Mouse (Mus musculus): ENCODE results near the gene Vps25.

Vps25 gene

DNA sequence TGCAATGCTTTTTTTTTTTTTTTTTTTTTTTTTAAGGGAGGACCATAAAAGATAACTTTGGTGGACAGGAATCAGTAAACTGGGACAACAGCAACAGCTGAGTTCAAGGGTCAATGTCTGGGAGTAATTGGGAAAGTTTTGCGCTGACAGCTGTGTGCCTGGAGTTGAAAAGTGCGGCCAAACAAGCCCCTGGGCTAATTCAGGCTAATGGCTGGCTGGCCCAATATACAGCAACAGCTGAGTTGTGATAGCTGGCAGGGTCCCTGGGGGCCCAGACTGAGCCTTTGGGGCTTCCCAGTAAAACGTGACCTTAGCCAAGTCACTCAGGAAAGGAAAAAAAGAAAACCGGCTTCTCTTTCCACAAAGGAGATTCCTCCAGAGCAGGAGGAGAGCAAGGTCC lies 8.4 kb upstream of the Vps25 start:
- DNase-seq (ENCODE audit: low read depth), result no peak

DNA sequence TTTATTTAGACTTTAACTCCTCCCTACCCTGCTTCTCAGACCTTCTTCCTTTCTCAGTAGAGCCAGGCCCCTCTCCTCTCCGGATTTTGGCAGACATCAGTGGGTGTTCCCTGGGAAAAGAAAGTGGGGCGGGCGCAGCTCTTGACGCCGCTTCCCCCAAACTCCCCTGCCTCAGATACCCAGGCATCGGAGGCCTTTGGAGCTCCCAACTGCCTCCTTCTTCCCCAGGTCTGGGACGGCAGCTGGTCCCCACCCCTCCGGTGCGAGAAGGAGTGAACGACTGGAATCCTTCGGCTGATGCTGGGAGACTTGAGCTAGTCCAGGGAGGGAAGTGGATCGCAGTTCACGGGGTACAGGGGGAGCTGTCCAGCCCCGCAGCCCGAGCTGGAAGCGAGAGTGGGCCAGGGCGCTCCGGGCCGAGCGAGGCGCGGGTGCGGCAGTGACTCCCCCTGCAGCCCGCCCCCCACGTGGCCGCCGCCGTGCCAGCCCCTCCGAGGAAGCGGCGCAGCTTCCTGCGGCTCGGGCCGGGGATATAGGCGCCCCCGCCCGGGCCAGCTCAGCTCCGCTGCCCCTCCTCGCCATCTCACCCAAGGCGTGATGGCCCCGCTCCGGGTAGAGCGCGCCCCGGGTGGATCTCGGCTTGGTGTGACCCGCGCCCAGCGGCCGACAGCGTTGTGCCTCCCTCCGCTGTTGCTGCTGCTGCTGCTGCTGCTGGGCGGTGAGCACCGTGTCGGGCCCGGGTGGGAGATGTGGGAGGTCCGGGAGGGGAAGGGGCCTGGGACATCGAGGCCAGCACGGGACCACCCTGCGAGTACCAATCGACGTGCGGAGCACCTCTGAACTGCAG lies 7.4 kb upstream of the Vps25 start, which contains the start of gene Ramp2:
Ramp2 (plus strand) TSS at position 174 of the 847 bp plus-strand sequence.
- DNase-seq (ENCODE audit: low read depth), result peak; percentile 36

DNA sequence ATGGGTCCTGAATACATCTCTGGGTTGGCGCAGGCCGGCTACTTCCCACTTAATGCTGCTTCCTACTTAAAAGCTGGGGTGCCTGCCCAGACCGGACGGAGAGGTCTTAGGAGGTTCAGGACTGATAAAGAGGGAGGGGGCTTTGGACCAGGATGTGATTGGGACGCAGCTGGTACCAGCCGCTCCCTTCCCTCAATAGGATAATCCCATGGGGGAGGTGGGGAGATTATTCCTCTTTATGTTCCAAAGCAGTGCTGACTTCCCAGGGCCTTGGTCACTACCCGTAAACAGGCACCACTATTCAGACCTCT lies 6.8 kb upstream of the Vps25 start:
- no peak for DNase-seq (ENCODE audit: low read depth)

DNA sequence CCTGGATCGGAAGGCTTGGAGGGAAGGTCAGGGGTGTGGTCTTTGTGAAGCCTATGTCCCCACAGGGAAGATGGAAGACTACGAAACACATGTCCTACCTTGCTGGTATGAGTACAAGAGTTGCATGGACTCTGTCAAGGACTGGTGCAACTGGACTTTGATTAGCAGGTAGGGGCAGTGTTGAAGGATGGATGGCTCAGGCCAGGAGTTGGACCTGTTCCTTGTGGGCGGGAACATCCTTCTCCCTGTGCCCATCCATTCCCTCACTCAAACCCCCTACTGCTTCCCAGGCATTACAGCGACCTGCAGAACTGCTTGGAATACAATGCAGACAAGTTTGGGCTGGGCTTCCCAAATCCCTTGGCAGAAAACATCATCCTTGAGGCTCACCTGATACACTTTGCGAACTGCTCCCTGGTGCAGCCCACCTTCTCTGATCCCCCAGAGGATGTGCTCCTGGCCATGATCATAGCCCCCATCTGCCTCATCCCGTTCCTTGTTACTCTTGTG lies 5.9 kb upstream of the Vps25 start:
- peak; percentile 10 for DNase-seq (ENCODE audit: low read depth)

DNA sequence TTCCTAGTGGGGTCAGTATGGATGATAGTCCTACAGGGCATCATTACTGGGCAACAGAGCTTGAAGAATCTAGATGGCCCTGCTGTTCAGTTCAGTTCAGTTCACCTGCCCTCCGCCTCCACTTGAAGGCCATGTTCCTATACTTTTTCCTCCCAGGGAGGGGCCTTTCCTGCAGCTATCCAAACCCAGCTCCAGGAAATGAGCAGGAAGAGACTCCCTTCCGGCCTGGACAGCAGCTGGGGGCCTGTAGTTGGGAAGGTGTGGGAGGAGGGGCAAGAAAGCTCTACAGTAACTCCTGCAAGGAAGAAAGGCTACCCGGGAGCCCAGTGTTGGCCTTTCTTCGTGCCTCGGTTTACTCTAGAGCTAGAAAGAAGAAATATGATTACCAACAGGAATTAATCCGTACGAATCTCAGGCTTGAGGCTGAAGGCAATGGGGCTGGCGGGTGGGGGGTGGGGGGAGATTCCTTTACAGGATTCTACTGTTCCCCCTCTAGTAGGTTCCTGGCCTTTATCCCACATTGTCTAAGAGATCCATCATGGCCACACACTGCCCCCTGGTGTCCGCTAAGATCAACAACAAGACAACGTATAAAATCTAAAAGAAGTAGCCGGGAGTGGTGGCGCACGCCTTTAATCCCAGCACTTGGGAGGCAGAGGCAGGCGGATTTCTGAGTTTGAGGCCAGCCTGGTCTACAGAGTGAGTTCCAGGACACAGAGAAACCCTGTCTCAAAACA lies 5.1 kb upstream of the Vps25 start:
- DNase-seq (ENCODE audit: low read depth), result peak; percentile 83

DNA sequence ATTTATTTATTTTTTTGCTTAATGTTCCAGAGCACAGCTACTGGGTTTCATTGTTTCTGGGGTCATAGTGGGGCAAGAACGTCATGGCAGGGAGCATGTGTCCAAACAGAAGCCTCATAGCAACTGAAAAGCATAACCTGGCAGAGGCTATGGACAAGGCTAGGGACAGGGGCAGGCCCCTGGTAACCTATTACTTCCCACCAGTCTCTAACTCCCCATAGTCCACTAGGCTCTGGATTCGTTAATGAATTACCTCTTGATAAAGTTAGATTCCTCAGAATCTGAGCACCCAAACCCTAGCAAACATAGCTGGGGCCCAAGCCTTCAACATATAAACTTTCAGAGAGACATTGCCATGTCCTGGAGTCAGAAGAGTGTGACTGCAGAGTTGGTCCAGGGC lies 2.5 kb upstream of the Vps25 start:
- no peak for DNase-seq (ENCODE audit: low read depth)

DNA sequence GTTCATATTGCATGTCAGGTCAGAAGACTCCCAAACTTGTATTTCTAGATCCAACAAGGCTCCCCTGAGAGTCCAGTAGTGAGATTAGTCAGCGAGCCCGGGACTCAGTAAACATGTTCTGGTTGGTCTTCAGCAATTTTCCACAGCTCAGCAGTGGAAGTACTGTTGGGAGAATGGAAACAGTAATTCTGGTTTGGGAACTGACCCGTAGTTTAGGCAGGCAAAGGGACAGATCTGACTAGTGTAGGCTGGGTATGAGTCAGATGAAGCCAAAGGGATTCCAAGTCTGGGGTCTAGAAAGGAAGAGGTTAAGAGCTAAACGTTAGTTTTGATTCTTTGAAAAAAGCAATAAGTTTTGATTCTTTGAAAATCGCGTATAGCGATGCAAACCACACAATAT lies 566 bp upstream of the Vps25 start:
- DNase-seq (ENCODE audit: low read depth), result peak; percentile 73

DNA sequence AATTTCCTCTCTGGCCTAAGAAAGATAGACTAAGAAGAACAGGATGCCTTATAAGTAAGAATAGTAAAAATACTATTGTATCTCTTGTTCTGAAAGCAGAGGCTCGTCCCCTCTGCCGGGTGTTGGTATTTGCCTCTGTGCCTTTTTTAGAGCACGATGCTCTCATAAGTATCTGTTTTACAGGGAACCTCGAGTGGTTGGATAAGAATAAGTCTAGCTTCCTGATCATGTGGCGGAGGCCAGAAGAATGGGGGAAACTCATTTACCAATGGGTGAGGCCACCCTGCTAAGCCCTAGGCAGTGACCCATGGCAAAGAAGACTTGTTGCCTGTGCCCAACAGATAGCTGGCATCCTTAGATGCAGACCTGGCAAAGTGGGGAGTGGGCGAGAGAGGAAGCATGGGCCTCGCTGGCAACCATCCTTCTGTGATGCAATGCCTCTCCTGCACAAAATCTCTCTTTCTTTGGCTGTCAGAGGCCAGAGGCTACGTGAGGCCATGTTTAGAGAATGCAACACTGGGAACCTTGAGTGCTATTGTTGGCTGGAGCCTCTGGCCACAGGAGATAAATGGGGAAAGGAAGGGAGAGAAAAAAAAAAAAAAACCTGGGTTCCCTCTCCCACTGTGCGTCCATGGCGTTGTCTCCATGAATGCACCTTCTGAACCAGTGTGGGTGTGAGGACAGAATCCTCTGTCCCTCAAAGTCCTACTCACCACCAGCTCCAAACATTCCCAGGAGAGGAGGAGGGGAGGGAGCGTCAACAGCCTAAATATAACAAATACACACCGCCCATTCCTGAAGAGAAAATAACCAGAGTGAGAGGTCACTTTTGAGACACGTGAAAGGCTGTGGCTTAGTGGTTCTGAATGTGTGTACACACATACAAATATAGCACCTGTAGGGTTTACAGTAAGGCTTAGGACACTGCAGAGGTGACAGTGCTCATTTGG lies 2.6 kb downstream of the Vps25 start:
- no peak for DNase-seq (ENCODE audit: low read depth)

DNA sequence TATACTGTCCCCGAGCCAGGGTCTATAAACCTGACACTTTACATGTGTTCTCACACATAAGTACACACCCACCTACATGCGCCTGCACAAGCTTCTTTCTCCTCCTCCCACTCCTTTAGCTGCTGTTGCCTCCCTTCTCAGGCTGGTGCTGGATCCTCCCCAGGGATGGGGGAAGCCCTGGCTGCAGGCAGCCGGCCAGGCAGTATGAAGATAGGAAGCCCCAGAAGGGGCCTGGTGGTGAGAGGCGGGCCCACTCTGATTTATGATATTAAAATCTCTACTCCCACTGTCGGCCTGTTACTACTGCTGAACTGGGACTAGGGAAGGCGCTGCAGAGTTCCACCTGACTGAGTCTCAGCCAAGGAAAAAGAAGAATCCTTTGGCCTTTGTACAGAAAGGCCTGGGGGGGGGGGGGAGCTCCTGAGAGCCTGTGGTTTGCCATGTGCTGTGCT lies 5.8 kb downstream of the Vps25 start:
- no peak for DNase-seq (ENCODE audit: low read depth)

DNA sequence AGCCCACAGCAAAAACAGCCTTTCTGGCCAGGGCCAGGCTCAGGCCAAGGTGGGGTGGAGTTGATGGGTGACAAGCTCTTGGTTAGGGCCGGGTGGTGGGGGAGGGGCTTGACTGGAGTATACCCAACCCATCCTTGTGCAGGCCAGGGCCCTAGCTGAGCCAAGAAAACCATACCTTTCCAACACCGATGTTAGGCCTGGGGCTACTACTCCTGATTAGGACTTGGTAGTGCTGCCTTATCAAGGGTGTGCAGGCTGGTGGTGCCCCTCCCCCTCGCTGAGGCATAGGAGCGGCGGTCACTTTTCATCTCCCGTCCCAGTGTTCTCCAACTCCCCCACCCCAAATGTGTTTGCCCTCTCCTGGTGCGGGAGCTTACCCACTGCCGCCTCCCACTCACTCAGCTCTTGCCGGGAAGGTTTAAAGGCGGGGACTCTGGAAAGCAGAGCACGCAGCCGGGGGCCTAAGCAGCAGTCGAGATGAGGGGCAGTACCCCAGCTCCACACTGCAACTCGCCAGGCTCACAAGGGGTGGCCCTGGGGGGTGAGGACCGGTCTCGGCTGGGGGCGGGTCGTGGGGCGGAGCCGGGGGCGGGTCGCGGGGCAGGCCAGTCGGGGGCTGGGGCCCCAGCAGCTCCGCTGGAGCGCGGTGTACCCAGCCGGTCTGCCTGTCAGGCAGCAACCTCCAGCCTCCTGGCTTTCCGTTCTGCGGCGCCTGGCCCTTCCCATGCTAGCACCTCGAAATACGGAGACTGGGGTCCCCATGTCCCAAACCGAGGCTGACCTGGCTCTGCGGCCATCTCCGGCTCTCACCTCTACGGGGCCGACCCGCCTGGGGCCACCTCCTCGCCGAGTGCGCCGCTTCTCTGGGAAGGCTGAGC lies 6.7 kb downstream of the Vps25 start, which contains the start of gene Wnk4:
Wnk4 (plus strand) TSS at position 620 of the 878 bp plus-strand sequence.
- peak; percentile 59 for DNase-seq (ENCODE audit: low read depth)

DNA sequence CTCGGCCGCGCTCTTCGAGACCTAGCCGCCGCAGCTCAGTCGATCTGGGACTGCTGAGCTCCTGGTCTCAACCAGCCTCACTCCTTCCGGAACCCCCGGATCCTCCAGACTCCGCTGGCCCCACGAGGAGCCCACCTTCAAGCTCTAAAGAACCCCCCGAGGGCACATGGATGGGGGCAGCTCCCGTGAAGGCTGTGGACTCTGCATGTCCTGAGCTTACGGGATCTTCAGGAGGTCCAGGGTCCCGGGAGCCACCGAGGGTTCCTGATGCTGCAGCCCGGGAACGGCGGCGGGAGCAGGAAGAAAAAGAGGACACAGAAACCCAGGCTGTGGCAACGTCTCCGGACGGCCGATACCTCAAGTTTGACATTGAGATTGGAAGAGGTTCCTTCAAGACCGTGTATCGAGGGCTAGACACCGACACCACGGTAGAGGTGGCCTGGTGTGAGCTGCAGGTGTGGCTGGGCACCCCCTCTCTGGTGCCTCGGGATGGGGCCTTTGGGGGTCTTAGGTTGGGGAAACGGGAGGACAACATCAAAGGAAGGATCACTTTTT lies 7.4 kb downstream of the Vps25 start:
- DNase-seq (ENCODE audit: low read depth), result peak; percentile 39

DNA sequence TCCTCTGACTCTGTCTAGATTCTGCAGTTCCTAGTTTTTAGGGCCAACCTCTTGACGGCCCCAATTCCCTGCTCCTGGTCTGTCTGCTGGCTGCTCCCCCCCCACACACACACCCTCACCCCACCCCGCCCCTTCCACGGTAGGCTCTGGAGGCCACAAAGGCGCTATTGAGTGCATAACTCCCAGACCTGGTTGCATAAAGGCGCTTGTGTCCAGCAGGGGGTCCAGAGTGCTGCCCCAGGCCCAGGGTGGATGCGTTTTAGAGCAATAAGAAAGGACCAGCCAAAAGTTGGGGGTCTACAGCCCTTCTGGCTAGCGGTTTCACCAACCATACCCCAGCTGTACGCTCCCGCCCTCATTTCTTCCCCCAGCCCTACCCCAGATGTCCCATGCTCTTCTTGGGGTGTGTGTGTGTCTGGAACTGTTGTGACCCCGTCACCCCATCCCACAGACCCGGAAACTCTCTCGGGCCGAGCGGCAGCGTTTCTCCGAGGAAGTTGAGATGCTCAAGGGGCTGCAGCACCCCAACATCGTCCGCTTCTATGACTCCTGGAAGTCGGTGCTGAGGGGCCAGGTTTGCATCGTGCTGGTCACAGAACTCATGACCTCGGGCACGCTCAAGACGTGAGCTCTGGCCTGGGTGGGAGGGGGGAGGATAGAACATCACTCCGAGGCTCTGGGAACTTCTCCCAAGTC lies 8.9 kb downstream of the Vps25 start:
- peak; percentile 35 for DNase-seq (ENCODE audit: low read depth)

DNA sequence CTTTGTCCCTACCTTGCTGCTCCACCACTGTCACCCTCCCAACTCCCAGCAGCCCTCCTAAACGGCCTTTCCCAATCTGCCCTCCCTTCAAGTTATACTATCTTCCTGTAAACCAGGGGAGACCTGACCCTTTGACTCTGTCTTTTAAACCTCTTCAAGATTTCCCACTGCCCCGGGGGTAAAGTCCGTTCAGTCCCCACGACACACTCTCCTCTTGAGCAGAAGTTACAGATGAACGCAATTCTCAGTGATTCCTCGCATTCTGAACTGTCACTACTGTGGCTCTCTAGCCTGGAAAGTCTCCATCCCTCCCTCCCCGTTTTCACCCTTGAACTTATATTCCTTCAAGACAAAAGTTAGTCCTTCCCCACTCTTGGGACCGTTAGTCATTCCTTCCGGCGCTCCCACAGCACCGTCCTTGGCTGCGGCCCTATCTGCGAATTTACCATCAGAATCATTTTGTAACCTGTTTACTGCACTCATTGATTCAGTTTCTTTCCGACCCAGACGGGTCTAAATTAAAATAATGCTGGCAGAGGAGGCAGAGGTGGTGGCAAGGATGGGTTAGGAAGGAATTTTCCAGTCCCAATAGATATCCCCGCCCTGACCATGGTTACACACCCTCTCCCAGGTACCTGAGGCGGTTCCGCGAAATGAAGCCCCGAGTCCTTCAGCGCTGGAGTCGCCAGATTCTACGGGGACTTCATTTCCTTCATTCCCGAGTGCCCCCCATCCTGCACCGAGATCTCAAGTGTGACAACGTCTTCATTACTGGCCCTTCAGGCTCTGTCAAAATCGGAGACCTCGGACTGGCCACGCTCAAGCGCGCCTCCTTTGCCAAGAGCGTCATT lies 9.9 kb downstream of the Vps25 start:
- DNase-seq (ENCODE audit: low read depth), result no peak

DNA sequence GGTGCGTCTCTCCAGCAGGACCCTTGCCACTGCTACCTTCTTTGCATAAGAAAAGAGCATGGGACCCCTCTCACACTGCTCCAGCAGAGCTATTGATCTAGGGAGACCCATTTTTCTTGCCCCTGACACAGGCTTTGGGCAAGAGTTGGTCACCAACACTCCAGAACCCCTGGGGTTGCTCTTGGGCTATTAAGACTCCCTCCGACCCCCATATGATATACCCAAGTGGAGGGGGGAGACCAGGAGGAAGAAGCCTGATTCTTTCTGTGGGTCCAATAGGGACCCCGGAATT lies 10.4 kb downstream of the Vps25 start:
- DNase-seq (ENCODE audit: low read depth), result no peak

DNA sequence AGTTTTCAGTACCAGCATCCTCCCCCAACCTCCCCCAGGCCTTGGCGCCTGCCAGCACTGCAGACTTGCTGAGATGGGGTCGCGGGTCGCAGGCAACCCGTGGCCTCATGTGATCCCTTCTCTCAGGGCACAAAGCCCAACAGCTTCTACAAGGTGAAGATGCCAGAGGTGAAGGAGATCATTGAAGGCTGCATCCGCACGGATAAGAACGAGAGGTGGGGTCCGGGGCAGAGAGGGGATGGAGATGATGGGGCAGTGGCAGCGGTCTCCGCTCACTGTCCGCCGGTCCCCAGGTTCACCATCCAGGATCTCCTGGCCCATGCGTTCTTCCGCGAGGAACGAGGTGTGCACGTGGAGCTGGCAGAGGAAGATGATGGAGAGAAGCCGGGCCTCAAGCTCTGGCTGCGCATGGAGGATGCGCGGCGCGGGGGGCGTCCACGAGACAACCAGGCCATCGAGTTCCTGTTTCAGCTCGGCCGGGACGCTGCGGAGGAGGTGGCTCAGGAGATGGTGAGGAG lies 11.5 kb downstream of the Vps25 start:
- no peak for DNase-seq (ENCODE audit: low read depth)

DNA sequence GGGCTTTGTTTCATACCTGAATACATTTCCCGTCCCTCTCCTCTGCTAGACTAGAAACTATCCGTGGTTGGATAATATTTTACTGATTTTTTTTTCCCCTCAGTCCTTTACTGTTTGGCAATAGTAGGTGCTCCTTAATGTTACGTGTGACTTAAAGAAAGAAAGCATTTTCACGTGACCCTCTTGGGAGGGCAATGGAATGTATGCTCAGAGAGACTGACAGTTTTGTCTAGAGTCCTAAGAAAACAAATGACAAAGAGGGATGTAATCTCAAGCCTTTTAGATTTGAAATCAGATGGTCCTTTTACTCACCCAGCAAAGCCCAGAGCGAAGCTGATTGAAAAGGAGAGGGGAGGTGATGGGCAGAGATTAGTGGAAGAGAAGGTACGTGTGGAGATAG lies 12.4 kb downstream of the Vps25 start:
- no peak for DNase-seq (ENCODE audit: low read depth)

DNA sequence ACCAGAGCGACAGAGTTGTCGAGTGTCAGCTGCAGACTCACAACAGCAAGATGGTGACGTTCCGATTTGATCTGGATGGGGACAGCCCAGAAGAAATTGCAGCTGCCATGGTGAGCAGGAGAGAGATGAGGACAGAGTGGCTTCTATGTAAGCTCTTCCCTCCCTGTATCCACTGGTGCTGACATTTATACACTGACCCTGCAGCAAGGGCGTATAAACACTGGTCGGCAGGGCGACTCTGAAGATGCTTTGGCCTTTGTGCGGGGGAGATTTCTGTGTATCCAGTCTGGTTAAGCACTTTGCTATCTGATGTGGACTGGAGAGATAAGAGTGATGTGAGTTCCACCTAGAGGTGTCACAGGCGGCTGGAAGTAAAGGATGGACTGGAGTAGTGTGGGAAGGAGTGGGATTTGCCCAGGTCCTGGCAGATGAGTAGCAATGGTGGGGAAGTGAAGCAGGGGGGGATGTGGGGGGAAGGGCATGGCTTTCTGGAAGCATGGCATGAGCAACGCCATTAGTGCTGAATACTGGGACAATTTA lies 16.1 kb downstream of the Vps25 start:
- DNase-seq (ENCODE audit: low read depth), result no peak

DNA sequence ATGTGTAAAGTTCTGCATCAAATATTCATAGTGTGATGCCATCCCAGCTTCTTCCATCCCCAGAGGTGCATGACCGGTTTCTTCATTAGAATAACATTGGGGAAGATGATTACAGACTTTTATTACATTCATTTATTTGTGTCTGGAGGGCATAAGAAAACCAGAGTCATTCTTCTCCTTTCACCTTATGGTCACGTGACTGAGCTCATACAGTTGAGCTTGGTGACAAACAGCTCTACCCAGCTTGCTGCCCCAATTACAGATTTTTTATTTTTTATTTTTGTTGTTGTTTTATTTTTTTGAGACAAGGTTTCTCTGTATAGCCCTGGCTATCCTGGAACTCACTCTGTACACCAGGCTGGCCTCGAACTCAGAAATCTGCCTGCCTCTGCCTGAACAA lies 18.9 kb downstream of the Vps25 start:
- no peak for DNase-seq (ENCODE audit: low read depth)

DNA sequence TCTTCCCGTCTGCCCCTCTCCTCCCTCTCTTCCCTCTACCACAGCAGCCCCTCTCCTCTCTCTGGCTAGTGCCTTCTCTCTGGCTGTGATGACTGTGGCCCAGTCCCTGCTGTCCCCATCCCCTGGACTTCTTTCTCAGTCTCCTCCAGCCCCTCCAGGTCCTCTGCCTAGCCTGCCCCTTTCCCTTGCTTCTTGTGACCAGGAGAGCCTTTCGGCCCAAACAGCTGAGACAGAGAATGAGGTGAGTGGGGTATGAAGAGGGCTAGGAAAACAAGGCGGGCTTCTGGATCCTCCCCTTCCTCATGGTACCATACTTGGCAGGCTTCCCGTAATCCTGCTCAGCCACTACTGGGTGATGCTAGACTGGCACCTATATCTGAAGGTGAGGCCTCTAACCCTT lies 21.8 kb downstream of the Vps25 start:
- no peak for DNase-seq (ENCODE audit: low read depth)
